Mouse (Mus musculus): ENCODE measurements around the gene Msantd3. TPM values are rescaled to one million over a fixed set of nuclear protein-coding genes. Genes with fewer than 3 reads are reported as not detected.

The Msantd3 gene
- polyA plus RNA-seq, 1 experiment from 2014 or later, result 23.3 TPM

DNA sequence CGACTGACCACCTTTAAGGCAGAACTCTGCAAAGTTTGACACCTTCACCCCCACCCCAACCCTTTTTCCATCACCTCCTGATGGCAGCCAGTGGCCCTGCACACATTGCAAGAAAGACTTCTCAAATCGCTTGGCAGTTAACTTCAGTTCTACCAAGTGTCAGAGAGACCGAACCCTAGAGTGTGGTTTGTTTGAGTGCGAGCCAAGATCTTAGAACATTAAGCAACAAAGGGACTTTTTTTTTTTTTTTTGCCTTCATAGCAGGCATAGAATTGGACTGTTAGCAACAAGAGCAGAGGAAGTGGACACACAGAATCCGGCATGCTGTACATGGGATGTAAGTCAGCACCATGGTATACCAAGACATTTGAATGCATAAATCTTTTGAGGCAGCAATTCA is 9.9 kb downstream of the Msantd3 start:
- Histone ChIP-seq H3K4me1 (replicated peaks; ENCODE audit: control insufficient read depth, insufficient read depth, low read length) (peaks cover 39% of the 10 kb centered on the region), H3K9me3 (ENCODE audit: control insufficient read depth, low read length) (no peaks in the 10 kb centered on the region), H3K9ac (no peak overlapping the region), H3K4me3 (replicated peaks; ENCODE audit: low read length) (no peak overlapping the region), H3K27me3 (ENCODE audit: control insufficient read depth, insufficient read depth, low read length) (no peaks in the 10 kb centered on the region), H3K4me2 (replicated peaks) (no peak overlapping the region), H3K27ac (no peak overlapping the region), H3K36me3 (replicated peaks; ENCODE audit: control insufficient read depth, insufficient read depth) (peaks cover 16% of the 10 kb centered on the region)
- DNase-seq (ENCODE audit: low spot score), result no peak
- 72% methylated on average over 5 of the region's 5 CpGs for WGBS
- ATAC-seq (ENCODE audit: low FRiP score), result no peak

DNA sequence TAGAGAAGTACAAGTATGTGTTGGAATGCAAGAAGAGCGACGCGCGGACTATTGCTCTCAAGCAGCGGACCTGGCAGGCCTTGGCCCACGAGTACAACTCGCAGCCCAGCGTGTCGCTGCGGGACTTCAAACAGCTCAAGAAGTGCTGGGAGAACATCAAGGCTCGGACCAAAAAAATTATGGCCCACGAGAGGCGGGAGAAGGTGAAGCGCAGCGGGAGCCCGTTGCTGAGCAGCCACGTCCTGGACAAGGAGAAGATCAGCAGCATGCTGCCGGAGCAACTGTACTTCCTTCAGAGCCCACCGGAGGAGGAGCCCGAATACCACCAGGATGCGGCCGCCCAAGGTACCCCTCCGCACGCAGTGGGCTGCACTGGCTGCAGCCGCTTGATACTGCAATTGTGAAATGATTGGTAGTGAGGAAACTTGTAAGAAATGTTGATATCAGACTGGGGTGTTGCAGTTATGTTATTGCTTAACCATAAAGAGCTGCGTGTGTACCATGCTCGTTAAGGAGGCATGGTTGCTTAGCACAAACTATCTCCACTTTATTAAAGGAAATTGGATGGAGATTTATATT is 12.8 kb downstream of the Msantd3 start:
- Histone ChIP-seq H3K4me1 (replicated peaks; ENCODE audit: control insufficient read depth, insufficient read depth, low read length) (peaks cover 16% of the 10 kb centered on the region), H3K9ac (no peak overlapping the region), H3K4me2 (replicated peaks) (no peak overlapping the region), H3K27me3 (ENCODE audit: control insufficient read depth, insufficient read depth, low read length) (no peaks in the 10 kb centered on the region), H3K4me3 (replicated peaks; ENCODE audit: low read length) (no peak overlapping the region), H3K36me3 (replicated peaks; ENCODE audit: control insufficient read depth, insufficient read depth) (peaks cover 24% of the 10 kb centered on the region), H3K9me3 (ENCODE audit: control insufficient read depth, low read length) (no peaks in the 10 kb centered on the region), H3K27ac (no peak overlapping the region)
- ATAC-seq (ENCODE audit: low FRiP score), result no peak
- WGBS, result 93% methylated on average over 27 of the region's 27 CpGs
- DNase-seq (ENCODE audit: low spot score), result no peak

GRCm38 (mm10) chr4:48554132-48554531 is 14.4 kb downstream of the Msantd3 start:
- DNase-seq (ENCODE audit: low spot score), result no peak
- Histone ChIP-seq H3K4me3 (replicated peaks; ENCODE audit: low read length) (no peak overlapping the region), H3K9ac (no peak overlapping the region), H3K4me2 (replicated peaks) (no peak overlapping the region), H3K27me3 (ENCODE audit: control insufficient read depth, insufficient read depth, low read length) (no peaks in the 10 kb centered on the region), H3K36me3 (replicated peaks; ENCODE audit: control insufficient read depth, insufficient read depth) (peaks cover 29% of the 10 kb centered on the region), H3K4me1 (replicated peaks; ENCODE audit: control insufficient read depth, insufficient read depth, low read length) (peaks cover under 1% of the 10 kb centered on the region; the same call in 1 of the 2 replicates), H3K9me3 (ENCODE audit: control insufficient read depth, low read length) (no peaks in the 10 kb centered on the region), H3K27ac (no peak overlapping the region)
- no peak for ATAC-seq (ENCODE audit: low FRiP score)
- 93% methylated on average over 7 of the region's 7 CpGs for WGBS

- ATAC-seq (ENCODE audit: low FRiP score) (no peak), DNase-seq (ENCODE audit: low spot score) (peak; percentile 57)
- Histone ChIP-seq H3K4me2 (replicated peaks) (no peak overlapping the region), H3K9me3 (ENCODE audit: control insufficient read depth, low read length) (no peaks in the 10 kb centered on the region), H3K9ac (no peak overlapping the region), H3K27me3 (ENCODE audit: control insufficient read depth, insufficient read depth, low read length) (no peaks in the 10 kb centered on the region), H3K4me1 (replicated peaks; ENCODE audit: control insufficient read depth, insufficient read depth, low read length) (no peaks in the 10 kb centered on the region), H3K4me3 (replicated peaks; ENCODE audit: low read length) (no peak overlapping the region), H3K27ac (no peak overlapping the region), H3K36me3 (replicated peaks; ENCODE audit: control insufficient read depth, insufficient read depth) (peaks cover 31% of the 10 kb centered on the region)
- 29% methylated on average over 3 of the region's 3 CpGs for WGBS
Observed at GRCm38 (mm10) chr4:48555729-48556128, 16.0 kb downstream of the Msantd3 start.

DNA sequence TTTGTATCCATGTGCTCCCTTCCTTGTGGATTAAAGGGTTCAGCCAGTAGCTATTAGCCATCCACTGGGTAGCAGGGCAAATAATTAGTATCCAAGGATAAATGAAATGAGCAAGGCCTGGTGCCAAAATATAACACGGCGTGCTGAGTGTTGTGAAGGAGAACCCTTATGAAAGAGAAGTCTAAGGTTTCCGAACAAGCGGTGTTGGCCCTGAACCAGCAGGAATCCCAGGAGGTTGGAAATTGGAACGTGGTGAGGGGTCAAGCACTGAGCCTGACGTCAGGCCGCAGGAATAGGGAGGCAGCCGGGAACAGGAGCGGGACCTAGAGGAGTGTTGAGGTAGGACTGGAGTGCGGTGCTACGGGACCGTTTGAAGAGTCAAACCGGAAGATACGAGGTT is 19.9 kb downstream of the Msantd3 start:
- no peak overlapping the region for H3K9ac ChIP-seq
- 73% methylated on average over 14 of the region's 14 CpGs for WGBS
- H3K9me3 ChIP-seq (ENCODE audit: control insufficient read depth, low read length), result no peaks in the 10 kb centered on the region
- H3K4me1 ChIP-seq (replicated peaks; ENCODE audit: control insufficient read depth, insufficient read depth, low read length), result no peaks in the 10 kb centered on the region
- H3K36me3 ChIP-seq (replicated peaks; ENCODE audit: control insufficient read depth, insufficient read depth), result peaks cover 41% of the 10 kb centered on the region
- no peak overlapping the region for H3K4me2 ChIP-seq (replicated peaks)
- DNase-seq (ENCODE audit: low spot score) (no peak), ATAC-seq (ENCODE audit: low FRiP score) (no peak)
- H3K27ac ChIP-seq, result no peak overlapping the region
- H3K27me3 ChIP-seq (ENCODE audit: control insufficient read depth, insufficient read depth, low read length), result no peaks in the 10 kb centered on the region
- no peak overlapping the region for H3K4me3 ChIP-seq (replicated peaks; ENCODE audit: low read length)

GRCm38 (mm10) chr4:48561824-48562223 is 22.1 kb downstream of the Msantd3 start:
- 89% methylated on average over 8 of the region's 8 CpGs for WGBS

GRCm38 (mm10) chr4:48564962-48565361 is 25.2 kb downstream of the Msantd3 start:
- no peak overlapping the region for H3K4me2 ChIP-seq (replicated peaks)
- H3K27me3 ChIP-seq (ENCODE audit: control insufficient read depth, insufficient read depth, low read length), result no peaks in the 10 kb centered on the region

More at GRCm38 (mm10) chr4:48561824-48562223, 22.1 kb downstream of the Msantd3 start:
- H3K36me3 ChIP-seq (replicated peaks; ENCODE audit: control insufficient read depth, insufficient read depth), result peaks cover 37% of the 10 kb centered on the region
- H3K4me3 ChIP-seq (replicated peaks; ENCODE audit: low read length), result no peak overlapping the region
- DNase-seq (ENCODE audit: low spot score) (no peak), ATAC-seq (ENCODE audit: low FRiP score) (no peak)
- no peaks in the 10 kb centered on the region for H3K9me3 ChIP-seq (ENCODE audit: control insufficient read depth, low read length)
- H3K27ac ChIP-seq, result no peak overlapping the region
- H3K27me3 ChIP-seq (ENCODE audit: control insufficient read depth, insufficient read depth, low read length), result no peaks in the 10 kb centered on the region
- no peak overlapping the region for H3K4me2 ChIP-seq (replicated peaks)
- no peaks in the 10 kb centered on the region for H3K4me1 ChIP-seq (replicated peaks; ENCODE audit: control insufficient read depth, insufficient read depth, low read length)
- no peak overlapping the region for H3K9ac ChIP-seq

GRCm38 (mm10) chr4:48576361-48576760 is 36.6 kb downstream of the Msantd3 start:
- Histone ChIP-seq H3K4me3 (replicated peaks; ENCODE audit: low read length) (no peak overlapping the region), H3K9ac (no peak overlapping the region), H3K36me3 (replicated peaks; ENCODE audit: control insufficient read depth, insufficient read depth) (no peaks in the 10 kb centered on the region), H3K4me2 (replicated peaks) (no peak overlapping the region), H3K27ac (no peak overlapping the region), H3K27me3 (ENCODE audit: control insufficient read depth, insufficient read depth, low read length) (no peaks in the 10 kb centered on the region), H3K4me1 (replicated peaks; ENCODE audit: control insufficient read depth, insufficient read depth, low read length) (peaks cover 3% of the 10 kb centered on the region; the same call in 1 of the 2 replicates), H3K9me3 (ENCODE audit: control insufficient read depth, low read length) (no peaks in the 10 kb centered on the region)
- 89% methylated on average over 7 of the region's 7 CpGs for whole genome bisulfite sequencing
- DNase-seq (ENCODE audit: low spot score) (no peak), ATAC-seq (ENCODE audit: low FRiP score) (no peak)

More at GRCm38 (mm10) chr4:48564962-48565361, 25.2 kb downstream of the Msantd3 start:
- H3K27ac ChIP-seq, result no peak overlapping the region
- H3K36me3 ChIP-seq (replicated peaks; ENCODE audit: control insufficient read depth, insufficient read depth), result peaks cover 28% of the 10 kb centered on the region
- H3K9ac ChIP-seq, result no peak overlapping the region
- DNase-seq (ENCODE audit: low spot score) (no peak), ATAC-seq (ENCODE audit: low FRiP score) (no peak)
- no peaks in the 10 kb centered on the region for H3K4me1 ChIP-seq (replicated peaks; ENCODE audit: control insufficient read depth, insufficient read depth, low read length)
- no peaks in the 10 kb centered on the region for H3K9me3 ChIP-seq (ENCODE audit: control insufficient read depth, low read length)
- H3K4me3 ChIP-seq (replicated peaks; ENCODE audit: low read length), result no peak overlapping the region

DNA sequence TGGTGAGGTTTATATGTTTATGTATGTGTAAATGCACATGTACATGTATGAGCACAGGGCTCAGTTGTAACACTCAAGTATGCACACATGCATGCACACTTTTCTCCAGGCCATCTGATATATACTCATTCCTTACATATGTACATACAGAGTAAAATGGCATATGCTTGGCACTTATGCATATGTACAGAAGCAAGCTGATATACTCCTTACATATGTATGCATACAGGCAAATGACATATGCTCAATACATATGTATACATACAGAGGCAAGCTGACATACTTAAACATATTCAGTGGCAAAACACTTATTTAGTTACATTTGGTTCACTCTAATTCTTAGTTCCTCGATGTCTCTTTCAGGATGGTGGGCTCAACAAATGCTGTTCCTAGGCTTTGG is 38.1 kb downstream of the Msantd3 start:
- ATAC-seq (ENCODE audit: low FRiP score) (no peak), DNase-seq (ENCODE audit: low spot score) (no peak)
- Histone ChIP-seq H3K4me2 (replicated peaks) (no peak overlapping the region), H3K27me3 (ENCODE audit: control insufficient read depth, insufficient read depth, low read length) (no peaks in the 10 kb centered on the region), H3K27ac (no peak overlapping the region), H3K36me3 (replicated peaks; ENCODE audit: control insufficient read depth, insufficient read depth) (no peaks in the 10 kb centered on the region), H3K4me3 (replicated peaks; ENCODE audit: low read length) (no peak overlapping the region), H3K9me3 (ENCODE audit: control insufficient read depth, low read length) (no peaks in the 10 kb centered on the region), H3K9ac (no peak overlapping the region), H3K4me1 (replicated peaks; ENCODE audit: control insufficient read depth, insufficient read depth, low read length) (peaks cover 4% of the 10 kb centered on the region; the same call in 1 of the 2 replicates)
- 96% methylated on average over 1 of the region's 1 CpGs for WGBS

GRCm38 (mm10) chr4:48578399-48578798 is 38.7 kb downstream of the Msantd3 start:
- no peak overlapping the region for H3K9ac ChIP-seq
- H3K36me3 ChIP-seq (replicated peaks; ENCODE audit: control insufficient read depth, insufficient read depth), result no peaks in the 10 kb centered on the region
- ATAC-seq (ENCODE audit: low FRiP score) (no peak), DNase-seq (ENCODE audit: low spot score) (no peak)
- H3K9me3 ChIP-seq (ENCODE audit: control insufficient read depth, low read length), result no peaks in the 10 kb centered on the region
- no peak overlapping the region for H3K27ac ChIP-seq
- no peak overlapping the region for H3K4me2 ChIP-seq (replicated peaks)
- H3K4me3 ChIP-seq (replicated peaks; ENCODE audit: low read length), result no peak overlapping the region
- 59% methylated on average over 4 of the region's 4 CpGs for WGBS
- H3K27me3 ChIP-seq (ENCODE audit: control insufficient read depth, insufficient read depth, low read length), result no peaks in the 10 kb centered on the region
- H3K4me1 ChIP-seq (replicated peaks; ENCODE audit: control insufficient read depth, insufficient read depth, low read length), result peaks cover 4% of the 10 kb centered on the region; the same call in 1 of the 2 replicates
